Mouse (Mus musculus): ENCODE data around the gene Rpl13.
"Not testable (repeated sequence)": the region's sequence is repeated elsewhere in the genome, so short reads cannot be mapped to it uniquely, and the experiment has no call there.

The Rpl13 gene

GRCm38 (mm10) chr8:123101735-123102685 lies at the start of gene Rpl13:
Gene Rpl13, plus strand, starts transcription at chr8:123102350.
- peak; percentile 87 for DNase-seq (ENCODE audit: low read depth)

- DNase-seq (ENCODE audit: low read depth) = no peak
These were observed 39.4 kb upstream of the Rpl13 start, which contains the start of gene Spg7 for GRCm38 (mm10) chr8:123062721-123063120. Gene Spg7, plus strand, starts transcription at chr8:123062942.

- no peak for DNase-seq (ENCODE audit: low read depth)
These were observed 38.1 kb upstream of the Rpl13 start for GRCm38 (mm10) chr8:123064072-123064471.

GRCm38 (mm10) chr8:123064809-123065213 lies 37.3 kb upstream of the Rpl13 start:
- no peak for DNase-seq (ENCODE audit: low read depth)

- DNase-seq (ENCODE audit: low read depth) = peak; percentile 94
These were observed 36.7 kb upstream of the Rpl13 start for GRCm38 (mm10) chr8:123065214-123066100.

- DNase-seq (ENCODE audit: low read depth) = no peak
These were observed 36.0 kb upstream of the Rpl13 start for GRCm38 (mm10) chr8:123066101-123066683.

- DNase-seq (ENCODE audit: low read depth) = no peak
These were observed 31.0 kb upstream of the Rpl13 start for GRCm38 (mm10) chr8:123071176-123071575.

GRCm38 (mm10) chr8:123077213-123077612 lies 24.9 kb upstream of the Rpl13 start:
- DNase-seq (ENCODE audit: low read depth) = no peak

- no peak for DNase-seq (ENCODE audit: low read depth)
These were observed 19.2 kb upstream of the Rpl13 start for GRCm38 (mm10) chr8:123082993-123083392.

GRCm38 (mm10) chr8:123083610-123084009 lies 18.5 kb upstream of the Rpl13 start:
- DNase-seq (ENCODE audit: low read depth) = no peak

GRCm38 (mm10) chr8:123087289-123087688 lies 14.9 kb upstream of the Rpl13 start:
- DNase-seq (ENCODE audit: low read depth) = no peak

GRCm38 (mm10) chr8:123097216-123097615 lies 4.9 kb upstream of the Rpl13 start:
- no peak for DNase-seq (ENCODE audit: low read depth)

- no peak for DNase-seq (ENCODE audit: low read depth)
These were observed 4.2 kb upstream of the Rpl13 start for GRCm38 (mm10) chr8:123097786-123098584.

GRCm38 (mm10) chr8:123100288-123100687 lies 1.9 kb upstream of the Rpl13 start:
- peak; percentile 83 for DNase-seq (ENCODE audit: low read depth)

- DNase-seq (ENCODE audit: low read depth) = no peak
These were observed 906 bp upstream of the Rpl13 start for GRCm38 (mm10) chr8:123101244-123101643.

- DNase-seq (ENCODE audit: low read depth) = not testable (repeated sequence)
These were observed 705 bp downstream of the Rpl13 start for GRCm38 (mm10) chr8:123102855-123103254.

GRCm38 (mm10) chr8:123103285-123103684 lies 1.1 kb downstream of the Rpl13 start:
- no peak for DNase-seq (ENCODE audit: low read depth)

- DNase-seq (ENCODE audit: low read depth) = no peak
These were observed 2.1 kb downstream of the Rpl13 start for GRCm38 (mm10) chr8:123104046-123104767.

- no peak for DNase-seq (ENCODE audit: low read depth)
These were observed 3.6 kb downstream of the Rpl13 start for GRCm38 (mm10) chr8:123105553-123106326.

- no peak for DNase-seq (ENCODE audit: low read depth)
These were observed 4.4 kb downstream of the Rpl13 start for GRCm38 (mm10) chr8:123106531-123106930.
